Mouse (Mus musculus): ENCODE measurements around the gene Diras1.

DNA sequence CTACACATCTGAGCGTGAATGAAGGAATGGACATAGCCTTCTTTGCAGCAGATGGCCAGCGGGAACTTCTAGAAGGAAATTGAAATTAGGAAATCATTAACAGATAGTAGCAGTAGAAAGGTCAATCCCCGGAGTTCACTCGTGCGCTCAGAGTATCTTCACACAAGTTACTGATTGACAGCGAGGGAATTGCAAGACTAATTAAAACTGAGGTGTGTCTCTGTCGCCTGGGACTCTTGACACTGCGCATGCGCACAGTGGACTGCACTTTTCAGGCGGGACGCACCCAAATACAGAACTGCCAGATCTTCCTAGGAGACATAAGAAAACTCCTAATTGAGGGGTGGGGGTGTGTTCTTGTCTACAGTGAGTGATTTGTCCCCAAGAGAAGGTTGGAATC is 50.0 kb downstream of the Diras1 start:
- TF ChIP-seq CTCF (IDR thresholded peaks at IDR 0.05; ENCODE audit: insufficient read depth, low read length) (no peak), POLR2A (IDR thresholded peaks at IDR 0.05; ENCODE audit: borderline replicate concordance, extremely low read depth, low read depth, low read length) (no peak)

Data from lung, adult 2 months (tissue).